Mouse (Mus musculus) liver, embryonic 14.5 days (tissue): ENCODE results near the gene Cog4.

ENCODE experiments used
- CTCF ChIP-seq: IDR thresholded peaks from 2 replicates; pipeline ENCODE4 v1.5.1; 2016; ENCODE audit warnings: antibody characterized with exemption, low read depth, control low read depth
- EP300 ChIP-seq: IDR thresholded peaks from 2 replicates; pipeline ENCODE4 v1.6.1; 2016; ENCODE audit warnings: antibody characterized with exemption, low read depth

DNA sequence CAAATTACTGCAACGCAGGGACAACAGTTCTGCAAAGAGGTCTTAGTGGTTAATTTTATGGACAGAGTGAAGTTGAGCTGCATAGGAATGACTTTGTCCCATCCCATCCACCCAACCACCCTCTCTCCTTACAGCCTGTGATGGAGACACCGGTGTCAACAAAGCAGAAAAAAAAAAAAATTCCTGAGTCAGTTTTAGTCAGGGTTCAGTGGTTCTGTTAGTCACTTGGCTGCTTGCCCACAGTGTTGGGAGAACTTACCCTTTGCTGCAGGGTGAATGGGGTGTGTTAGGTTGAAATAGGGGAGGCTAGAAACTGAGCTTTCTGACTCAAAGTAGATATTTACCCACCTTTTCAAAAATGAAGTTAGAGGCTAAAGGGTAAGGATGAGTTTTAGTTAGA is 71.0 kb downstream of the Cog4 start:
- TF ChIP-seq CTCF (no peak), EP300 (no peak)
